Mouse (Mus musculus) spleen, adult 12 weeks (tissue): ENCODE data around the gene Ripor2.

Experiments
- DNase-seq: peaks from one replicate; pipeline ENCODE4 v3.0.0; 2022; ENCODE audit warnings: low spot score

Ripor2 gene

GRCm38 (mm10) chr13:24649099-24649498, 67.1 kb downstream of the Ripor2 start:
- no peak for DNase-seq

GRCm38 (mm10) chr13:24651018-24651417, 69.0 kb downstream of the Ripor2 start:
- DNase-seq = no peak

DNA sequence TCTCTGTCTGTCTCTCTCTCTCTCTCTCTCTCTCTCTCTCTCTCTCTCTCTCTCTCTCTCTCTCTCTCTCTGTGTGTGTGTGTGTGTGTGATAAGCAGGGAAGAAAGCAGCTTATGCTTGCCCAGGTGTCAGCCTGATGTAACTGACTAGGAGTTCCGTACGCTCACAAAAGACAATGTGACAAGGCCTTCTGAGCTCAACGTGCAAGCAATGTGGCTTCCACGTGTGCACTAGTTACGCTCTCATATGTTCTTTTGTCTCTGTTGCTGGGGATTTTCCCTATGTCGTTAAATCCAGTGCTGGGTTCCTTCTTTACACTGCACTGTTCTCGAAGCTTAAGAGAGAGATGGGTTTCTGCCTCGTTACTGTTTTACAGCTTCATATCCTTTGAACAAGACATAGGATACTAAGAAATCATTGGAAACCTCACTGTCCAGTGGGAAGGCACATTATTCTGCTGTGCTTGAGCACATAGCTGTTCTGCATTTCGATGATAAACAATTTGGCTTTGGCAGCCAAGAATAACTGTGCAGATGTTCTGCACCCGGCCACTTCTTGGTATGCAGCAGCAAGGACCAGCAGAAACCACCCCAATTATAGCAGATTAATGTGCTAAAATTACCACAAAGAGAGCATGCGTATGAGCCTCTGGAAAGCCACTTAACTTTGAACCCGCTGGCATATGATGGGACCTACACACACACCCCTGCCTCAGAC, 73.1 kb downstream of the Ripor2 start:
- DNase-seq = no peak

GRCm38 (mm10) chr13:24656719-24657497, 74.9 kb downstream of the Ripor2 start:
- no peak for DNase-seq

DNA sequence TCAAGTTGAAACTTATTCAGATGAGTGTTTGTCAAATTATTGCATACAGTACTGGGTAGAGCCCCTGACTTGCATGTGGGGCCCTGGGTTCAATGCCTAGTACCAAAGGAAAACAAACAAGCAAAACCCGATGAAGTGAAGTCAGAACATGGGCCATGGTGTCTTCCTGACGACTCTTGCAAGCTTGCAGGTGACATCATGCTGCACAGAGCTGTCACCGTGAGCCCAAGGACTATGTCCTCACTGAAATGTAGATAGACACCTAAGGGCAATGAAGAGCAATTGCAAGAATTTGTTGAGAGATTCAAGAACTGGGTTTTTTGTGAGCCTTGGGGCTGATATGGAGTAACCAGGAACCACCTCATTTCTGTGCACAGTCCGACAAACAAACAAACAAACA, 84.8 kb downstream of the Ripor2 start:
- no peak for DNase-seq

DNA sequence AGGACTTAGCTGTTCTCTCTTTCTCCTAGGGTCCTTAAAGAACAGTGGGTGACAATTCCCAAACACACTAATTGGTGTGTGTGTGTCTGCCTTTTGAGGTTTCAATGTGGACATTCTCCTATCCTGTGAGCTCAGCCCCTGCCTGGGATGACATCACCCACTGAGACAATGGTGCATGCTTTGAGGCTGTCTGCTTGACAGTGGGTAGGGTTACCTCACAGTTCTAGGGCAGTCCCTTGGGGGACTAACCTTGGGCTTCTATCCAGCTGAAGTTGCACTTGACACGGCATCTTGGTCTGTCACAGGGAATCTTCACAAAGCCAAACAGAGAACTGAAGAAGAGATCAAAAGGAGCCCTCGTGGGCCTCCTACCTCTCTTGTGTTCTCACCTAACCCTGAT, 86.6 kb downstream of the Ripor2 start:
- no peak for DNase-seq

DNA sequence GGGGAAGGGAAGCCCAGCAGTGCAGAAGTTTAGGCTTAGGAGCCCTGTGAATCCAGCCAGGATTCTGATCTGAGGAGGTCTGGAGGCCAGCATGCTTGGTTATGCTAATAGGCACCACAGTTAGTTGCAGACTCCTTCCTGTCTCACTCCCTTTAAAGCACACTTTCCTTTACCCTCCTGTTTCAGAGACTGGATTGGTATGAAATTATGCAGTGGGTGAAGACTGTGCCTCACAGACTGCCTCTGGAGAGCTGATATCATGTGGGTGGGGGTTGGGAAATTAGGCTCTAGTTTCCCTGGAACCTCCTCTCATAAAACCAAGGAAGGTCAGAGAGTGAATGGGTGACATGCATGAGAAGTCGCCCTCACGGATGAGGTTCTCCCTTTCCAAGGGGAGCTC, 88.7 kb downstream of the Ripor2 start:
- no peak for DNase-seq

- no peak for DNase-seq
These were observed 97.2 kb downstream of the Ripor2 start for GRCm38 (mm10) chr13:24679027-24679680.

GRCm38 (mm10) chr13:24680951-24681350, 99.0 kb downstream of the Ripor2 start:
- no peak for DNase-seq

GRCm38 (mm10) chr13:24682346-24682745, 100.4 kb downstream of the Ripor2 start:
- DNase-seq = no peak

DNA sequence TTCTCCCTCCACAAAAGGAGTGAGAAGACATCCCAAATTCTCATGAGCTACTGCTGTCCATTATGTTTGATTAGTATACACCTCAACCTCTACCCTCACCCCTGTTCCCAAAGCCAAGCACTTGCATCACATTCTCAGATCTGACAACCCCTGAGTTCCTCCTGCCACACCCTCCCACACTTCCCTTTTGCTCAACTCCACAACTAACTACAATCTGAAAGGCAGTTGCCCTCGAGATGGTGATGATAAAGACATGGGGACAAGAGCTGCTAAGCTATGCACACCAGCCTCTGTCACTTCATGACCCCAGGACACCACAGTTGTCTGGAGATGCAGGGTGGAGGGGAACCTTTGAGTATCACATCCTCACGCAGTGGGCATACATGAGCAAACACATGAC, 102.5 kb downstream of the Ripor2 start:
- DNase-seq = no peak

DNA sequence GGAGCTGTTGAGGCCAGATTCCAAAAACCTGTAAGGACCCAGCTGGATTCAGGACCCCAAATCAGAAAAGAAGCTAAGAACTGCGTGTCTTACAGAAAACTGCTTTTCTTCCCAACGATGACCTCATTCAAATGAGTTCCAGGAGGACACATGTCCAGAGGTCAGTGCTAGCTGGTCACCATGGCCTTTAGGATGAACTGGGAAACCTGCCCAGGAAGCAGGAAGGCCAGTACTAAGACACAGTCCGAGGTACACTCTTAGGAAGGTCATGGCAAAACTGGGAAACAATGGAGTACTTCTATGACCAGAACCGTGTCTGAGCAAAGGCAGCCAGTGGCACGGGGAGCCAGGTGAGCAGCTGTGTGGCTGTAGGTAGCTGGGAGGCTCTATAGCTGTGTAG, 103.9 kb downstream of the Ripor2 start:
- DNase-seq = no peak

- peak; percentile 60 for DNase-seq
These were observed 105.0 kb downstream of the Ripor2 start for GRCm38 (mm10) chr13:24686705-24687665.

DNA sequence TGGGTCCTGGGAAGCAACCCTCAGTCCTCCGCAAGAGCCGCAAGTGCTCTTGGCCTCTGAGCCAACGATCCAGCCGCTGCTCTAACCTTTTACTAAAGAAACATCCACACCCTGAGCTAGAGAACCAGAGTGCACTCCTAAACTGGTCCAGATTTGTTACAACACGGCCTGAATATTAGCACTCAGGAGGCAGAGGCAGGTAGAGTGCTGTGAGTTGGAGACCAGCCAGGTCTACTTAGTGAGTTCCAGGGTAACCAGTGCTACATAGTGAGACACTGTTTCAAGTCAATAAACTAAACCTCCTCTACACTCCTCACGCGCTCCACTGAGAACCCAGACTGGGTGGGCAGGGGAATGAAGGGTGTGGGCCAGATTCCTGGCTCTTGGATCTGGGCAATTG, 111.3 kb downstream of the Ripor2 start:
- no peak for DNase-seq

DNA sequence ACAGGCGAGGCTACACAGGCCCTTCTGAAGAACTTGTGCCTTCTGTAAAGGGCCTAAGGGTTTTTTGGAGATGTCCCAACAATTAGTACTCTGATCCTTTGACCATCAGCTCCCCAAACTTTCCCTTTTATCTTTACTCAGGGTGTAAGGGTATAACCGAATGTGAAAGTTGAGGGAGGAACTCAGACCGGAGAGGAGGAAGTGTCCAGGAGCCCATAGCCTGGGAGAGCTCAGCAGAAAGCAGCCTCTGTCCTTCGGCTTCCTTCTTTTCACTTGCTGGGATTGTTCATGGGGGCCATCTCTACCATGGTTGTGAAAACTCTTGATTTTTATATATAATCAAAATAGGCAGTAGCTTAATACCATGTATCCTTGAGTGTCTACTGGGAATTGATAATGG, 116.8 kb downstream of the Ripor2 start:
- no peak for DNase-seq

GRCm38 (mm10) chr13:24702128-24702527, 120.1 kb downstream of the Ripor2 start:
- DNase-seq = no peak

- no peak for DNase-seq
These were observed 127.8 kb downstream of the Ripor2 start for GRCm38 (mm10) chr13:24709656-24710396.

GRCm38 (mm10) chr13:24710968-24711367, 129.0 kb downstream of the Ripor2 start:
- DNase-seq = no peak

DNA sequence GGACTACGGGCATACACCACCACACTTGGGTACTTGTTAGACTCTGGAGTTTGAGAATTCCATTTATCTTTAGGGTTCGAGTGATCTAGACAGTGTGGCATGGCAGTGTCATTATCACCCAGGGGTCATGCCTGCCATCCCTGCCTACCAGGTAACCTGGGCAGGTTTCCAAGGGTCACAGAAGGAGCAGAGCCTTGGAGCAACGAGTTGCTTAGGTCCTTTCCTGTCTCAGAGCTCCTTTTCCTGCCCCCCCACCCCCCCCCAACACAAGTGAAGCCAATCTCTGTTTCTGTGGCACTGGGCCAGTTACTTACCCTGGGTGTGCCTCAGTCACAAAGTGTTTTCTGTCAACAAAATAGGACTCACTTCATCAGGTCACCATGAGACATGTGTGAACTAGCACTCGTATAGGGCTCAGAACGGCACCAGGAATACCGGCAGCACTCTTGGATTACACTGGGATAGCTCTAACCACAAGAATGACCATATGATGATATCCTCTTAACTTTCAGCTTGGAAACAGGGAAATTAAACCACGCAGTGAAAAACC, 130.7 kb downstream of the Ripor2 start:
- no peak for DNase-seq

DNA sequence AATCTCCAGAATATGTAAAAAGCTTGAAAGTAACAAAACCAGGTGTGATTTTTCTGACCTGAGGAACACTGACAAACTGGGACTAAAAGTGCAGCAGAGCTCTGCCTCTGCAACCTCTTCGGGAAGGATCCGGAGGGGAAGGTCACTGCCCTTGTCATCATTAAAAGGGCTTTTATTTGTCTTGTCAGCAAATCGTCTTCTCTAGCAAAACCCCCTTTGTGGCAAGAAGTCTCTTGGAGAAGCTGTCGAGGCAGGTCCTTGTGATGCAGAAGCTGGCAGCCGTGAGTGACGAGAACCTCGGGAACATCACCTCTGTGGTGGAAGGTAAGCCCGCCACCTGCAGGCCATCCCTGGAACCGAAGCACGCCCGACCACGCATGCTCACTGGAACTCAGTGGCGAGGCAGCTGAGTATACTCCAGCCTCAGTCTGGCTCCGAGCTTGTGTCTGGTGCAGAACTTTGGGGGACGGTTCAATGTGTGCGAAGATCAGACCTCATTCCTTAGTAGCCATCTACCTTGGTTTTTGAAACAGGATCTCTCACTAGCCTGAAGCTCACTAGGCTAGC, 131.5 kb downstream of the Ripor2 start:
- DNase-seq = peak; percentile 53
